ENCODE assay signal across 8 mouse cellular contexts in genomic region chr13:24816125-24817092, GRCm38 (mm10). TPM values are rescaled to one million over a fixed set of nuclear protein-coding genes. Genes with fewer than 3 reads are reported as not detected.
DNase-seq lines count a peak whose midpoint lies in the region; ATAC-seq and TF ChIP-seq lines count a peak whose summit lies in the region.

No protein-coding gene starts in this region.

- H3K4me1 ChIP-seq in embryonic facial prominence, embryonic 13.5 days: no peaks in the 10 kb centered on the region
- H3K4me1 ChIP-seq in intestine, embryonic 14.5 days (replicated peaks; ENCODE audit: control insufficient read depth, insufficient read depth, low read length): no peaks in the 10 kb centered on the region
- H3K4me1 ChIP-seq in liver, postnatal 0 days (ENCODE audit: insufficient read depth): no peaks in the 10 kb centered on the region

- DNase-seq in heart, adult 11 months: peak; percentile 94
- DNase-seq in heart, postnatal 14 days: no peak
- DNase-seq in intestine, embryonic 14.5 days (ENCODE audit: low spot score): no peak
- DNase-seq in liver, postnatal 0 days: peak; percentile 30
- DNase-seq in yolk sac, embryonic 10.5 days (ENCODE audit: low spot score): peak; percentile 11
- no peak for DNase-seq in natural killer cell, adult 2 months (ENCODE audit: low spot score in 2 of 2)
- DNase-seq in c-Kit-positive CD71-positive TER-119-positive erythroid progenitor cells, embryonic 14.5 days (ENCODE audit: low spot score): no peak

- no peak overlapping the region for H3K4me3 ChIP-seq in embryonic facial prominence, embryonic 13.5 days
- no peak overlapping the region for H3K4me3 ChIP-seq in intestine, embryonic 14.5 days (ENCODE audit: low read depth, low read length)
- no peak overlapping the region for H3K4me3 ChIP-seq in liver, postnatal 0 days (ENCODE audit: low read depth, low read length)

- no peaks in the 10 kb centered on the region for H3K9me3 ChIP-seq in embryonic facial prominence, embryonic 13.5 days
- H3K9me3 ChIP-seq in intestine, embryonic 14.5 days (ENCODE audit: control insufficient read depth, low read length): no peaks in the 10 kb centered on the region
- no peaks in the 10 kb centered on the region for H3K9me3 ChIP-seq in liver, postnatal 0 days (ENCODE audit: low read length)

- intact Hi-C loops in heart, postnatal 14 days (cut with DNase I): no loop called here

- no peak for TF ChIP-seq EP300 in liver, postnatal 0 days (IDR thresholded peaks at IDR 0.05; ENCODE audit: low read depth)

- H3K9ac ChIP-seq in embryonic facial prominence, embryonic 13.5 days: no peak overlapping the region
- no peak overlapping the region for H3K9ac ChIP-seq in intestine, embryonic 14.5 days (ENCODE audit: low read length)
- no peak overlapping the region for H3K9ac ChIP-seq in liver, postnatal 0 days (replicated peaks)

- H3K36me3 ChIP-seq in embryonic facial prominence, embryonic 13.5 days: peaks cover 40% of the 10 kb centered on the region
- peaks cover 48% of the 10 kb centered on the region for H3K36me3 ChIP-seq in intestine, embryonic 14.5 days (ENCODE audit: control insufficient read depth, insufficient read depth, low read length)
- peaks cover 49% of the 10 kb centered on the region for H3K36me3 ChIP-seq in liver, postnatal 0 days (replicated peaks; ENCODE audit: insufficient read depth, low read length)

- 63% methylated on average over 4 of the region's 4 CpGs for WGBS in embryonic facial prominence, embryonic 13.5 days
- WGBS in intestine, embryonic 14.5 days: 54% methylated on average over 4 of the region's 4 CpGs
- 71% methylated on average over 4 of the region's 4 CpGs for WGBS in liver, postnatal 0 days (ENCODE audit: insufficient replicate concordance)

- TF ChIP-seq CTCF in liver, postnatal 0 days (IDR thresholded peaks at IDR 0.05; ENCODE audit: low read depth): no peak

- no peak overlapping the region for H3K4me2 ChIP-seq in embryonic facial prominence, embryonic 13.5 days
- no peak overlapping the region for H3K4me2 ChIP-seq in intestine, embryonic 14.5 days (ENCODE audit: low read length)
- H3K4me2 ChIP-seq in liver, postnatal 0 days (ENCODE audit: low read depth, low read length): no peak overlapping the region

- ATAC-seq in embryonic facial prominence, embryonic 13.5 days (ENCODE audit: insufficient number of reproducible peaks, insufficient read depth, low FRiP score, low TSS enrichment, low read depth): peak; percentile 79
- ATAC-seq in intestine, embryonic 14.5 days (replicated peaks; ENCODE audit: low FRiP score, low TSS enrichment, low read depth): peak; percentile 76
- peak; percentile 65 for ATAC-seq in liver, postnatal 0 days

- H3K27ac ChIP-seq in embryonic facial prominence, embryonic 13.5 days: no peak overlapping the region
- no peak overlapping the region; the same call in 1 of the 2 replicates for H3K27ac ChIP-seq in intestine, embryonic 14.5 days (ENCODE audit: low read depth)
- no peak overlapping the region for H3K27ac ChIP-seq in liver, postnatal 0 days (ENCODE audit: low read depth)

- H3K27me3 ChIP-seq in embryonic facial prominence, embryonic 13.5 days: no peaks in the 10 kb centered on the region
- H3K27me3 ChIP-seq in intestine, embryonic 14.5 days (replicated peaks; ENCODE audit: control insufficient read depth, insufficient read depth, low read length): no peaks in the 10 kb centered on the region
- H3K27me3 ChIP-seq in liver, postnatal 0 days (ENCODE audit: insufficient read depth, low read length): no peaks in the 10 kb centered on the region

RNA-seq across cellular contexts. Expression of gene Acot13, which starts 14.9 kb away (rescaled TPM):
- total RNA-seq in heart, postnatal 14 days (2021): 100 to 1,000 TPM; 322 to 329 TPM
- polyA plus RNA-seq in embryonic facial prominence, embryonic 13.5 days (2015; fragmentation: Nextera tagmentation; extraction: Ambion mirVana): 72.1 and 73.8 TPM in 2 replicates
- 103 and 118 TPM in 2 replicates for polyA plus RNA-seq in intestine, embryonic 14.5 days (2014; fragmentation: Nextera tagmentation; extraction: Ambion mirVana)
- polyA plus RNA-seq in liver, postnatal 0 days (2015; fragmentation: Nextera tagmentation; extraction: Ambion mirVana): 101 and 102 TPM in 2 replicates

RNA-seq across cellular contexts. Expression of gene BC005537, which starts 15.0 kb away (rescaled TPM):
- 100 to 1,000 TPM; 138 to 142 TPM for total RNA-seq in heart, postnatal 14 days (2021)
- 18.2 and 18.3 TPM in 2 replicates for polyA plus RNA-seq in embryonic facial prominence, embryonic 13.5 days (2015; fragmentation: Nextera tagmentation; extraction: Ambion mirVana)
- 25.6 and 27.0 TPM in 2 replicates for polyA plus RNA-seq in intestine, embryonic 14.5 days (2014; fragmentation: Nextera tagmentation; extraction: Ambion mirVana)
- polyA plus RNA-seq in liver, postnatal 0 days (2015; fragmentation: Nextera tagmentation; extraction: Ambion mirVana): 10.4 and 10.6 TPM in 2 replicates

RNA-seq across cellular contexts. Expression of gene Tdp2, which starts 15.1 kb away (rescaled TPM):
- 10 to 100 TPM; 15.2 TPM for total RNA-seq in heart, postnatal 14 days (2021)
- polyA plus RNA-seq in embryonic facial prominence, embryonic 13.5 days (2015; fragmentation: Nextera tagmentation; extraction: Ambion mirVana): 58.8 and 59.2 TPM in 2 replicates
- 58.9 and 61.1 TPM in 2 replicates for polyA plus RNA-seq in intestine, embryonic 14.5 days (2014; fragmentation: Nextera tagmentation; extraction: Ambion mirVana)
- 18.3 and 18.4 TPM in 2 replicates for polyA plus RNA-seq in liver, postnatal 0 days (2015; fragmentation: Nextera tagmentation; extraction: Ambion mirVana)

RNA-seq across cellular contexts. Expression of gene D130043K22Rik, which starts 28.5 kb away (rescaled TPM):
- not detected for total RNA-seq in heart, postnatal 14 days (2021)
- polyA plus RNA-seq in embryonic facial prominence, embryonic 13.5 days (2015; fragmentation: Nextera tagmentation; extraction: Ambion mirVana): 0.22 and 0.87 TPM in 2 replicates
- polyA plus RNA-seq in intestine, embryonic 14.5 days (2014; fragmentation: Nextera tagmentation; extraction: Ambion mirVana): 0.74 and 0.98 TPM in 2 replicates
- 0.31 and 0.48 TPM in 2 replicates for polyA plus RNA-seq in liver, postnatal 0 days (2015; fragmentation: Nextera tagmentation; extraction: Ambion mirVana)

RNA-seq across cellular contexts. Expression of gene Gmnn, which starts 54.7 kb away (rescaled TPM):
- 10 to 100 TPM; 32.6 to 34.4 TPM for total RNA-seq in heart, postnatal 14 days (2021)
- 112 and 114 TPM in 2 replicates for polyA plus RNA-seq in embryonic facial prominence, embryonic 13.5 days (2015; fragmentation: Nextera tagmentation; extraction: Ambion mirVana)
- polyA plus RNA-seq in intestine, embryonic 14.5 days (2014; fragmentation: Nextera tagmentation; extraction: Ambion mirVana): 121 and 124 TPM in 2 replicates
- polyA plus RNA-seq in liver, postnatal 0 days (2015; fragmentation: Nextera tagmentation; extraction: Ambion mirVana): 69.1 and 71.9 TPM in 2 replicates

Comparison
In these comparisons a context has a peak if more than half of its experiments do, and no peak if none do; other contexts are left out.
1. DNase-seq: peak in heart, adult 11 months (single experiment), liver, postnatal 0 days (single experiment) and yolk sac, embryonic 10.5 days (single experiment); none in heart, postnatal 14 days (0 of 2), intestine, embryonic 14.5 days (single experiment), natural killer cell, adult 2 months (0 of 2) and c-Kit-positive CD71-positive TER-119-positive erythroid progenitor cells, embryonic 14.5 days (single experiment).
2. Peak in every context shown above with its lines, with median percentiles within 50 percentile points of each other: ATAC-seq.